Mouse (Mus musculus) common myeloid progenitor, adult 5-6 weeks (primary cell): Measurements from ENCODE around the gene 1110051M20Rik. TPM values are rescaled to one million over a fixed set of nuclear protein-coding genes. Genes with fewer than 3 reads are reported as not detected.
A peak's percentile ranks its signal among the peaks of the same experiment; 100 is the strongest.

ENCODE experiments used
- ATAC-seq: replicated peaks from 2 replicates; pipeline ENCODE4 v1.8.0; 2016; ENCODE audit warnings: low read depth, mild to moderate bottlenecking, moderate TSS enrichment, inconsistent platforms; ENCODE audit not compliant: poor library complexity, severe bottlenecking
- total RNA-seq: library from RNA; stranded (forward); fragments of 200-1000, 187-1606 nt; gene quantifications from 2 replicates; pipeline ENCODE4 v1.2.3, GENCODE M21; 2017

The 1110051M20Rik gene
- total RNA-seq, 1 experiment from 2014 or later, result 12.2 TPM

GRCm38 (mm10) chr2:91354727-91355403 lies 89.6 kb downstream of the 1110051M20Rik start:
- peak; percentile 80; the same call in 1 of the 2 replicates for ATAC-seq

GRCm38 (mm10) chr2:91353854-91354253 lies 90.7 kb downstream of the 1110051M20Rik start:
- ATAC-seq, result no peak

DNA sequence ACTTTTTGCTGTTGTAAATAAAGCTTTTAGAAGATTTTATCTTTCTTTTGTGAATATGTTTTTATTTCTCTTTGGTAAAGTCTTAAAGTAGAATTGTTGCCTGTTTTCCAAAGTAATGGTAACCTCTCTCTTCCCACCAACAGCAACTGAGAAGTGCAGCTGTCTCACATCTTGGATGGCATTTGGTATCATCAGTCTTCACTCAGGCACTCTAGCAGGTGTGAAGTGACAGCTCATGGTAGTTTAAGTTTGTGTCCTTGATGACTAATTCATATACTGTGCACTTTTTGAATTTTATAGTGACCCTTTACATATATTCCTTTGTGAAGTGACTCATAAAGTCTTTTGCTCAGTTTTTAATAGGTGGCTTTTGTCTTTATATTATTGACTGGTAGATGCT lies 92.7 kb downstream of the 1110051M20Rik start:
- no peak for ATAC-seq

GRCm38 (mm10) chr2:91349974-91350457 lies 94.5 kb downstream of the 1110051M20Rik start:
- no peak for ATAC-seq

- no peak for ATAC-seq
Measured at GRCm38 (mm10) chr2:91348936-91349335, 95.6 kb downstream of the 1110051M20Rik start.

- no peak for ATAC-seq
Measured at GRCm38 (mm10) chr2:91345644-91346043, 98.9 kb downstream of the 1110051M20Rik start.

- no peak for ATAC-seq
Measured at GRCm38 (mm10) chr2:91339591-91339990, 104.9 kb downstream of the 1110051M20Rik start.

GRCm38 (mm10) chr2:91335128-91335527 lies 109.4 kb downstream of the 1110051M20Rik start:
- ATAC-seq, result 0 out of 2 replicates have a peak, but pooled peaks have one; percentile 36

DNA sequence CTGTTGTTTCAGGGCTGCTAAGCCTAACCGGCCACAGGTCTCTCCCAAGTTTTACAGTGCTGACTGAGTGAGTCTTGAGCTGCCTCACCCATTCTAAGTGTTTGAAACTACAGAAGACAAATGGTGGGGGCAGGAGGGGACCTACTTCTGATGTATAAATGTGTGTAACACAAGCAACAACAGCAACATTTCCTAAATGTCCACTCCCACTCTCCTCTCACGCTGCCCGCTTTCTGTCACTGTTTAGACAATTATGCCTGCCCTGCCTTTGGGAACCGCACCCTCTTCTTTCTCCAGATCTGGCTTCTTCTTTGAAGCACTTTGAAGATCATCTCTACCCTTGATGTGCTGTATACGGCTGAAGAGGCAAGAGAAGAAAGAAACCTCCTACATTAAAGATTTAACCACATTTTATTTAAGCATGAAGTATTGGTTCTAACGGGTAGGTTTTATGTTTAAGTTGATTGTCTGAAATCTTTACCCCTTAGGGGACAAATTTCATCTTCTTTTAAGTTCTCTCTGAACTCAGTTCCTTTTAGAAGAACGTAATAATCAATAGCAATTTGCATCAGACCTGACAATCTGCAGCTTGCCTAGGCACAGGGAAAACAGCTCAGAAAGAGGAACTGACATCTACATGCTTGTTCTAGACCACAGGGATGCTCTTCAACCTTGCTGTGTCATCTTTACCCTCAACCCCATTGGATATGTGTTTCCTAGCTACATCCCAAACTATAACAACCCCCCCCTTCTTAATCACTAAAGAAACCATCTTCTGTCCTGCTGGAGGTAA lies 113.3 kb downstream of the 1110051M20Rik start:
- peak; percentile 74; the same call in 1 of the 2 replicates for ATAC-seq

DNA sequence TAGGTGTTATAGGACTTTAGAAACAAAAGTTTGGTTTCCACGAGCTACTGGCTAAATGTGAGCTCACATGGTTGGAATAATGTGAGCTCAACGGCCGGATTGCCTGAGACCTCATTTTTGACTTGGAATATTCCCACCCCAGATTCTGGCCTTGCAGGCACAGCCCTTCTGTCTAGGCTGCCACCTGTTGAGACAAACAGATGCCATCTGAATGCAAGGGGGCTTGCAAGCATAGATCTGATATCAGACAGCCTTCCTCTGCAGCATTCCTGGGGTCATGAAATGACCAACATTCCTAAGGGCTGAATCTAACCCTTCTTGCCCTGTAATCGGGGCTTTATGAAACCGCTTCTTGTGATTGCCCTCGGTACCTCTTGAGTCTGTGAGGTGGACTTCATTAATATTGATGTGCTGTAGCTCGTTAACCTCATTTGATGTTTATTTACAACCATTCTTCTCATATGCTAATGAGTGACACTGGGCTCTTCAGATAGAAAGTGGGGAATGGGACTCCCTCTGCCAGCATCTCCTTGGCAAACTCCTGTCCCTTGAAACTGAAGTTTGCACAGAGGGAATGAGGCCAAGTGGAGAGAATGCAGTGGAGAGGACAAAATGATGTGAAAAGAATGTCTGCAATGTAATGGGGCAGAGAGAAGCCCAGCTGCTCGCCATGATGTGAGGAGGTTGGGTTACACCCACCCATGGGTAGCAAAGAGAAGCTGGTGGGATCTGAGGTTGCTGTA lies 114.3 kb downstream of the 1110051M20Rik start:
- no peak for ATAC-seq

- ATAC-seq, result no peak
Measured at GRCm38 (mm10) chr2:91328729-91329125, 115.8 kb downstream of the 1110051M20Rik start.

- no peak for ATAC-seq
Measured at GRCm38 (mm10) chr2:91327968-91328728, 116.4 kb downstream of the 1110051M20Rik start.

DNA sequence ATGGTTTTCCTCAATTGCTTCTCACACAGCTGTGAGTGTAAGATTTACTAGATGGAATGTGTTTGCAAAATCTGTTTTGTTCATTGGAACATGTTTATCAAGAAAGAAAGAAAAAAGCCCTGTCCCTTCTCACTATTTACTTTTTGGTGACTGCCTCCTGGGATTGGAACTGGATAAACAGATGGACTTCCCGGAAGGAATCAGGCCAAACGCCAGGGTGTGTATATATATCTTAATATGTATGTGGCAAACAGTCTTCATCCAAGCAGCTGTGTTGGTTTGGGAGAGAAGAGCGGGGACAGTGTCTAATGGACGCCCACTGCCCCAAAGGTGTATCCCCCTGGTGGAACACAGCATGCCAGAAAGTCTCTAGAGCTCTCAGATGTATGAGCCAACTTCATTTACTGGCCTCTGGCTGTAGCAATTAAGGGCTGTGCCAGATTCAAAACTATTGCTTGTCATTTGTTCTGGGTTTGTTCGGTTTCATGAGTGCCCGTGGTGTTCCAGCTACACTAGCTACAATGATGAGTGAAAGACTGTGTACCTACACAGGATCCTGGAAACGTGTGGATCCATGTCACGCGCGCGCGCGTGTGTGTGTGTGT lies 117.7 kb downstream of the 1110051M20Rik start:
- no peak for ATAC-seq

DNA sequence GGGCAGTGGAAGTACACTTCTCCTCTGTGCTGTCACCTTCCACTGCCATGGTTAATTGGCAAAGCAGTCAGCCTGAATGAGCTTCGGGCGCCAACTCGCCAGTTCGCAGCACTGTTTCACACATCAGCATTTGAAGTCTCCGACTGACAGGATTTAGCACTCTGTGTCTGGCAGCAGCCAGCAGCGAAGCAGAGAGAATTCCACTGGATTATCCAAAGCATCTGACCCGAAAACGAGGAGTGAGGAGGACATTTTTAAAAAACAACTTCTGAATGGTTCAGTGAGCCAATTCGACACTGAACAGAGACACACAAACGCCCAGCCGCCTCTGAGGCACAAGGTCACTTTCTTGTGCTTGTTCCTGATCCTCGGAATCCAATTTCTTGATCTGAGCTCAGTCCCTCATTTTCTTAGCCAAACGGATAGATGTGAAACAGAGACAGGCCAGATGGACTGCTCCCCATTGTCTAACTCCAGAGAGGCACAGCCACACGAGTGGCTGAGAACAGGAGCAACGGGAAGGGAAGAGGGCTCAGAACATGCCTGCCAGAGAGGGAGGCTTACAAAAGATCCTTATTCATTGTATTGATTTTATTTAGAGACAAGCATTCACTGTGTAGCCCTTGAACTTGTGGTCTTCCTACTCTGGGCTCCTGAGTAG lies 119.6 kb downstream of the 1110051M20Rik start:
- no peak for ATAC-seq

- no peak for ATAC-seq
Measured at GRCm38 (mm10) chr2:91324346-91324745, 120.2 kb downstream of the 1110051M20Rik start.

- peak; percentile 32; the same call in 1 of the 2 replicates for ATAC-seq
Measured at GRCm38 (mm10) chr2:91322490-91322889, 122.0 kb downstream of the 1110051M20Rik start.

- ATAC-seq, result no peak
Measured at GRCm38 (mm10) chr2:91321923-91322322, 122.6 kb downstream of the 1110051M20Rik start.

- ATAC-seq, result no peak
Measured at GRCm38 (mm10) chr2:91320559-91321529, 123.7 kb downstream of the 1110051M20Rik start.
